Mouse (Mus musculus): ENCODE data around the gene Ywhab. TPM values are rescaled to one million over a fixed set of nuclear protein-coding genes. Genes with fewer than 3 reads are reported as not detected.

Gene Ywhab
- polyA plus RNA-seq, 1 experiment, result 48.0 TPM

GRCm38 (mm10) chr2:164007547-164007946 lies 12.8 kb downstream of the Ywhab start:
- DNase-seq (ENCODE audit: low read depth, low spot score), result no peak
- WGBS, result 66% methylated on average over 8 of the region's 8 CpGs

- DNase-seq (ENCODE audit: low read depth, low spot score), result no peak
- 68% methylated on average over 2 of the region's 2 CpGs for WGBS
These were observed 13.3 kb downstream of the Ywhab start for GRCm38 (mm10) chr2:164007987-164008545.

- DNase-seq (ENCODE audit: low read depth, low spot score), result no peak
- WGBS, result 64% methylated on average over 6 of the region's 6 CpGs
These were observed 14.5 kb downstream of the Ywhab start for GRCm38 (mm10) chr2:164009227-164009626.

- no peak for DNase-seq (ENCODE audit: low read depth, low spot score)
- 58% methylated on average over 5 of the region's 5 CpGs for WGBS
These were observed 15.7 kb downstream of the Ywhab start for GRCm38 (mm10) chr2:164010496-164010895.

- WGBS, result 81% methylated on average over 3 of the region's 3 CpGs
These were observed 16.2 kb downstream of the Ywhab start for GRCm38 (mm10) chr2:164010944-164011343.

GRCm38 (mm10) chr2:164015304-164015703 lies 20.5 kb downstream of the Ywhab start:
- DNase-seq (ENCODE audit: low read depth, low spot score), result no peak
- 92% methylated on average over 16 of the region's 16 CpGs for WGBS

More at GRCm38 (mm10) chr2:164010944-164011343, 16.2 kb downstream of the Ywhab start:
- no peak for DNase-seq (ENCODE audit: low read depth, low spot score)

GRCm38 (mm10) chr2:164018910-164019309 lies 24.1 kb downstream of the Ywhab start:
- no peak for DNase-seq (ENCODE audit: low read depth, low spot score)
- 86% methylated on average over 3 of the region's 3 CpGs for WGBS

- no peak for DNase-seq (ENCODE audit: low read depth, low spot score)
- WGBS, result 87% methylated on average over 4 of the region's 4 CpGs
These were observed 25.2 kb downstream of the Ywhab start for GRCm38 (mm10) chr2:164019943-164020342.

GRCm38 (mm10) chr2:164022104-164022503 lies 27.3 kb downstream of the Ywhab start:
- 26% methylated on average over 2 of the region's 2 CpGs for WGBS
- DNase-seq (ENCODE audit: low read depth, low spot score), result no peak

GRCm38 (mm10) chr2:164025150-164025549 lies 30.4 kb downstream of the Ywhab start, which contains the start of gene Pabpc1l:
Gene Pabpc1l (plus strand): TSS chr2:164025450.
- no peak for DNase-seq (ENCODE audit: low read depth, low spot score)
- 75% methylated on average over 16 of the region's 16 CpGs for WGBS

GRCm38 (mm10) chr2:164031147-164031546 lies 36.4 kb downstream of the Ywhab start:
- no peak for DNase-seq (ENCODE audit: low read depth, low spot score)
- 76% methylated on average over 10 of the region's 10 CpGs for WGBS

- no peak for DNase-seq (ENCODE audit: low read depth, low spot score)
- WGBS, result 94% methylated on average over 3 of the region's 3 CpGs
These were observed 38.2 kb downstream of the Ywhab start for GRCm38 (mm10) chr2:164032973-164033372.

GRCm38 (mm10) chr2:164036520-164037019 lies 41.8 kb downstream of the Ywhab start:
- DNase-seq (ENCODE audit: low read depth, low spot score), result no peak
- 66% methylated on average over 10 of the region's 10 CpGs for WGBS

GRCm38 (mm10) chr2:164038407-164039028 lies 43.8 kb downstream of the Ywhab start:
- no peak for DNase-seq (ENCODE audit: low read depth, low spot score)
- 89% methylated on average over 1 of the region's 1 CpGs for WGBS

- 45% methylated on average over 6 of the region's 6 CpGs for WGBS
- DNase-seq (ENCODE audit: low read depth, low spot score), result no peak
These were observed 46.2 kb downstream of the Ywhab start for GRCm38 (mm10) chr2:164040949-164041348.

GRCm38 (mm10) chr2:164041523-164041922 lies 46.8 kb downstream of the Ywhab start:
- no peak for DNase-seq (ENCODE audit: low read depth, low spot score)
- 42% methylated on average over 2 of the region's 2 CpGs for WGBS

GRCm38 (mm10) chr2:164047197-164047690 lies 52.5 kb downstream of the Ywhab start:
- 2% methylated on average over 14 of the region's 16 CpGs for WGBS
- DNase-seq (ENCODE audit: low read depth, low spot score), result peak; percentile 29

- WGBS, result 72% methylated on average over 8 of the region's 8 CpGs
- no peak for DNase-seq (ENCODE audit: low read depth, low spot score)
These were observed 59.0 kb downstream of the Ywhab start for GRCm38 (mm10) chr2:164053767-164054166.

GRCm38 (mm10) chr2:164054671-164055070 lies 59.9 kb downstream of the Ywhab start:
- 89% methylated on average over 8 of the region's 8 CpGs for WGBS
- DNase-seq (ENCODE audit: low read depth, low spot score), result no peak

- DNase-seq (ENCODE audit: low read depth, low spot score), result no peak
- WGBS, result 88% methylated on average over 8 of the region's 8 CpGs
These were observed 65.0 kb downstream of the Ywhab start for GRCm38 (mm10) chr2:164059634-164060235.

Data from large intestine, adult 2 months (tissue).